Mouse (Mus musculus): ENCODE data around the gene Serhl.
A peak's percentile ranks its signal among the peaks of the same experiment; 100 is the strongest.

GRCm38 (mm10) chr15:83164971-83165471 is 75.7 kb downstream of the Serhl start:
- TF ChIP-seq CTCF (IDR thresholded peaks at IDR 0.05) (no peak), POLR2A (IDR thresholded peaks at IDR 0.05; ENCODE audit: insufficient read depth, low read depth, low read length) (peak; percentile 42; the same call in 1 of the 2 replicates), EP300 (IDR thresholded peaks at IDR 0.05; ENCODE audit: insufficient read depth, low read depth, low read length) (peak; percentile 76; the same call in 1 of the 2 replicates)

All from heart, adult 2 months (tissue).